Comparison of ENCODE assay signal across 9 mouse cellular contexts in the genomic region with DNA sequence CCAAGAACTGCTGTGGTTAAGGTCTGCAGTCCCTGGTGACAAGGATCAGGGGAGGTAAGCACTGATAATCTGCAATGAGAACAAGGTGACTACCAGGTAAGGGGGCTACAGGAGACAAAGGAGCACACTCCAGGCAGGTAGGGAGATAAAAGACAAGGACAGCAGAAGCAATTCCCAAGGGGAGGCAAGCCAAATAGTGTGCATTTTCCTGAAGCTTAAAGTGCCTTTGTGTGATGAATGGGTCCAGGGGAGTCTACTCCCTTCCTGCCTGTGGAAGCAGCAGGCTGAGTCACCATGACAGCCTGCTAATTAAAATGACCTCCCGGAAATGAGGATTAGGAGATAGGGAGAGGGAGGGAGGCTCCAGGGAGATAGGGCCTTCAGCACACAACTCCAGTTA. TPM values are rescaled to one million over a fixed set of nuclear protein-coding genes. Genes with fewer than 3 reads are reported as not detected.
DNase-seq lines count a peak whose midpoint lies in the region; ATAC-seq and TF ChIP-seq lines count a peak whose summit lies in the region.
"Had no signal": no experiment of that assay in that cellular context is flagged by ENCODE, and none has a peak within 500 bp of the region (broad histone marks: within the 10 kb centered on the region; RNA-seq: fewer than 3 reads in every experiment).

No protein-coding gene starts in this region.

- 0 out of 2 replicates have a peak, but pooled peaks have one; percentile 49 for TF ChIP-seq EP300 in ES-Bruce4 (IDR thresholded peaks at IDR 0.05; ENCODE audit: insufficient read depth, low read depth, low read length)

- DNase-seq in embryo, embryonic 11 days = peak; percentile 42
- peak; percentile 23 for DNase-seq in heart, postnatal 4 days
- DNase-seq in liver, embryonic 11.5 days (ENCODE audit: low spot score) = no peak
- DNase-seq in retina, postnatal 1 day = peak; percentile 41
- DNase-seq in cerebellum, postnatal 4 days (ENCODE audit: low spot score in 2 of 2) = no peak
- DNase-seq in layer of hippocampus, adult 8-10 months (ENCODE audit: low spot score in 2 of 2) = no peak

- no peak overlapping the region for H3K9ac ChIP-seq in ES-Bruce4 (ENCODE audit: low read depth, poor library complexity, severe bottlenecking)
- H3K9ac ChIP-seq in liver, embryonic 11.5 days (ENCODE audit: low read depth, low read length) = no peak overlapping the region
- H3K9ac ChIP-seq: limb, embryonic 13.5 days had no signal

- no peak overlapping the region for H3K4me3 ChIP-seq in ES-Bruce4 (ENCODE audit: low read depth, low read length)
- H3K4me3 ChIP-seq in liver, embryonic 11.5 days (ENCODE audit: low read depth, low read length) = no peak overlapping the region
- H3K4me3 ChIP-seq: limb, embryonic 13.5 days had no signal

- TF ChIP-seq CTCF in ES-Bruce4 (IDR thresholded peaks at IDR 0.05; ENCODE audit: low read depth, low read length) = no peak

- H3K36me3 ChIP-seq in ES-Bruce4 (ENCODE audit: control insufficient read depth, insufficient read depth, low read length, poor library complexity, severe bottlenecking) = no peaks in the 10 kb centered on the region
- H3K36me3 ChIP-seq in liver, embryonic 11.5 days (ENCODE audit: control insufficient read depth, insufficient read depth, low read length) = no peaks in the 10 kb centered on the region
- H3K36me3 ChIP-seq: limb, embryonic 13.5 days had no signal

- peaks cover 2% of the 10 kb centered on the region for H3K4me1 ChIP-seq in ES-Bruce4 (ENCODE audit: control insufficient read depth, insufficient read depth, low read length)
- H3K4me1 ChIP-seq in liver, embryonic 11.5 days (replicated peaks; ENCODE audit: control insufficient read depth, insufficient read depth, low read length) = peaks cover 3% of the 10 kb centered on the region; the same call in 1 of the 2 replicates

- H3K9me3 ChIP-seq in ES-Bruce4 (replicated peaks; ENCODE audit: control insufficient read depth, insufficient read depth, low read length, poor library complexity, severe bottlenecking) = no peaks in the 10 kb centered on the region
- no peaks in the 10 kb centered on the region for H3K9me3 ChIP-seq in liver, embryonic 11.5 days (ENCODE audit: control insufficient read depth, low read length)
- H3K9me3 ChIP-seq: limb, embryonic 13.5 days had no signal

- no peaks in the 10 kb centered on the region for H3K27me3 ChIP-seq in ES-Bruce4 (ENCODE audit: control insufficient read depth, insufficient read depth, low read length, poor library complexity, severe bottlenecking)
- no peaks in the 10 kb centered on the region for H3K27me3 ChIP-seq in liver, embryonic 11.5 days (replicated peaks; ENCODE audit: control insufficient read depth, insufficient read depth, low read length)
- H3K27me3 ChIP-seq: limb, embryonic 13.5 days had no signal

- peak; percentile 43; the same call in 1 of the 2 replicates for ATAC-seq in liver, embryonic 11.5 days (replicated peaks; ENCODE audit: low FRiP score)
- no peak for ATAC-seq in megakaryocyte progenitor cell, adult 5-6 weeks (replicated peaks; ENCODE audit: poor library complexity)

- no peak overlapping the region for H3K27ac ChIP-seq in ES-Bruce4 (ENCODE audit: insufficient read depth, low read length)
- 0 out of 2 replicates have a peak overlapping the region, but pooled peaks have one; percentile 35 for H3K27ac ChIP-seq in liver, embryonic 11.5 days (ENCODE audit: low read depth, low read length)
- H3K27ac ChIP-seq: limb, embryonic 13.5 days had no signal

- H3K4me2 ChIP-seq in liver, embryonic 11.5 days = no peak overlapping the region
- H3K4me2 ChIP-seq: limb, embryonic 13.5 days had no signal

- no peak for TF ChIP-seq POLR2A in ES-Bruce4 (IDR thresholded peaks at IDR 0.05; ENCODE audit: insufficient read depth, low read length)

- 22% methylated on average over 1 of the region's 1 CpGs for WGBS in liver, embryonic 11.5 days

RNA-seq across cellular contexts. Expression of a gene that starts 56.1 kb away (rescaled TPM):
- polyA plus RNA-seq in ES-Bruce4 (2011; ENCODE audit: insufficient read depth, insufficient read length, low read depth, missing spikeins) = 29.5 and 33.5 TPM in 2 replicates
- 10 to 100 TPM; 17.3 to 18.4 TPM for total RNA-seq in heart, postnatal 4 days (2021)
- 10.3 and 12.2 TPM in 2 replicates for polyA plus RNA-seq in liver, embryonic 11.5 days (2014; fragmentation: Nextera tagmentation; extraction: Ambion mirVana)
- 1 to 10 TPM; 3.1 to 9.5 (median 4.9) TPM for total RNA-seq in layer of hippocampus, adult 8-10 months (2022)
- total RNA-seq in megakaryocyte progenitor cell, adult 5-6 weeks (2015) = 14.1 and 20.0 TPM in 2 replicates
- total RNA-seq in megakaryocyte progenitor cell, adult 5-6 weeks (2017) = 9.2 and 14.3 TPM in 2 replicates

Comparison
In these comparisons a context has a peak if more than half of its experiments do, and no peak if none do; other contexts are left out.
1. DNase-seq: peak in embryo, embryonic 11 days (single experiment), heart, postnatal 4 days (single experiment) and retina, postnatal 1 day (single experiment); none in liver, embryonic 11.5 days (single experiment), cerebellum, postnatal 4 days (0 of 2) and layer of hippocampus, adult 8-10 months (0 of 2).